Mouse (Mus musculus) C2C12 (cell line): Measurements from ENCODE around the gene Ppm1l.

Experiments
- CEBPB ChIP-seq: IDR thresholded peaks from one replicate; pipeline ENCODE4 v1.6.1; 2011; ENCODE audit warnings: low read depth, mild to moderate bottlenecking, control low read depth, moderate library complexity
- CTCF ChIP-seq: IDR thresholded peaks from one replicate; pipeline ENCODE4 v1.5.1; 2011; ENCODE audit not compliant: control insufficient read depth, insufficient read depth, insufficient read length
- MAX ChIP-seq: IDR thresholded peaks from one replicate; pipeline ENCODE4 v1.6.1; 2011; ENCODE audit warnings: mild to moderate bottlenecking, control low read depth

DNA sequence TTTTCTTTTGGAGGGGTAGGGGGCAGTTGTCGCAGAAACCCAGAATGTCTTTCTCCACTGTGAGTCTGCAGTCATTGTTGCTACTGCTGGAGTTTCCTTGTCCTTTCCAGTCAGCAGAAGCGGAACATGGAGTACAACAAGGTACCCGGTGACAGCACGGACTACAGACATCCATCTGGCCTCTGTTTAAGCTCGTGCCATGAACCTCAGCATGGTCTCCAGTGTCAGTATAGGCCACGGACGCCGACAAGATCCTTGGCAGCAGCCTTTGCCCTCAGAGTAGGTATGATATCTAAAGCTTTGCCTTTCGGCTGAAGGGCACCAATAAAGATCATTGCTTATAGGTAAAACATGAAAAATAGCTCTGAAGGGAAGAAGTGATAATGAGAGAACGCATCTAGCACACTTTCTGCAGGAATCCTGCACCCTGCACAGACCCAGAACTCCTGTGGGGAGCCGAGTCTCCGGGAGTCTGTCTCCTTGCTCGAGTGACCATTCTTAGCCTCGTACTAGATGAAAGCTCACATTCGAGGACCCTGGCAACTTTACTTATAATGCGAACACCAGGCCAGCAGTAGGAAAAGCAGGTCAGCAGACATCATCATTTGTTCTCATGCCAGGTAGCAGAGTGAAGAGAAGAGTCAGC, 42.5 kb upstream of the Ppm1l start:
- TF ChIP-seq CTCF = no peak
- no peak for TF ChIP-seq MAX
- no peak for TF ChIP-seq CEBPB
